Mouse (Mus musculus) heart, embryonic 13.5 days (tissue): ENCODE measurements around the gene Slc38a8. TPM values are rescaled to one million over a fixed set of nuclear protein-coding genes. Genes with fewer than 3 reads are reported as not detected.

Source experiments
- ATAC-seq: fragments of 200-750 bp; cut with Nextera tagmentation; 2 replicates; pipeline ENCODE4 v1.8.0; 2017; ENCODE audit warnings: moderate TSS enrichment; ENCODE audit not compliant: insufficient number of reproducible peaks, low FRiP score, low TSS enrichment; ENCODE audit errors: extremely low read depth
- H3K27ac ChIP-seq: fragments of 300-500 bp; sonication (generic); replicated peaks from 2 replicates; pipeline ENCODE4 v1.5.1; 2015; ENCODE audit warnings: moderate library complexity, mild to moderate bottlenecking, inconsistent platforms
- H3K27me3 ChIP-seq: fragments of 300-500 bp; sonication (generic); replicated peaks from 2 replicates; pipeline ENCODE4 v1.6.1; 2015; ENCODE audit warnings: mild to moderate bottlenecking, inconsistent platforms
- H3K36me3 ChIP-seq: fragments of 300-500 bp; sonication (generic); 2 replicates; pipeline ENCODE4 v1.6.1; 2015; ENCODE audit warnings: mild to moderate bottlenecking, inconsistent platforms
- H3K4me1 ChIP-seq: fragments of 300-500 bp; sonication (generic); 2 replicates; pipeline ENCODE4 v1.6.1; 2015; ENCODE audit warnings: inconsistent platforms
- H3K4me2 ChIP-seq: fragments of 300-500 bp; sonication (generic); 2 replicates; pipeline ENCODE4 v1.6.1; 2015; ENCODE audit warnings: inconsistent platforms, mild to moderate bottlenecking, moderate library complexity
- H3K4me3 ChIP-seq: fragments of 300-500 bp; sonication (generic); 2 replicates; pipeline ENCODE4 v1.5.1; 2015; ENCODE audit warnings: moderate library complexity, mild to moderate bottlenecking, inconsistent platforms
- H3K9ac ChIP-seq: fragments of 300-500 bp; sonication (generic); 2 replicates; pipeline ENCODE4 v1.6.1; 2015; ENCODE audit warnings: inconsistent platforms, mild to moderate bottlenecking, moderate library complexity
- H3K9me3 ChIP-seq: fragments of 300-500 bp; sonication (generic); 2 replicates; pipeline ENCODE4 v1.6.1; 2016; ENCODE audit warnings: inconsistent platforms
- WGBS: fragments of 180-500 bp; shearing (Covaris S2); methylation state at CpG from one replicate; pipeline ENCODE4 v1.1.7; 2015; ENCODE audit warnings: mixed read lengths; 5-methylcytosine and 5-hydroxymethylcytosine counted together
- polyA plus RNA-seq: library from polyadenylated mRNA; unstranded; fragments of >200 nt; fragmentation: Nextera tagmentation; extraction: Ambion mirVana; gene quantifications from 2 replicates; pipeline ENCODE4 v1.2.1, GENCODE M21; 2015

Gene Slc38a8
- polyA plus RNA-seq, 1 experiment from 2014 or later, result not detected

GRCm38 (mm10) chr8:119516674-119517073 lies 15.2 kb upstream of the Slc38a8 start:
- no peak overlapping the region for H3K4me3 ChIP-seq
- no peak for ATAC-seq
- WGBS, result 52% methylated on average over 5 of the region's 5 CpGs
- H3K4me1 ChIP-seq, result peaks cover 11% of the 10 kb centered on the region
- peaks cover 100% of the 10 kb centered on the region for H3K36me3 ChIP-seq
- no peaks in the 10 kb centered on the region for H3K27me3 ChIP-seq
- no peak overlapping the region for H3K4me2 ChIP-seq
- H3K9ac ChIP-seq, result no peak overlapping the region
- no peaks in the 10 kb centered on the region for H3K9me3 ChIP-seq
- H3K27ac ChIP-seq, result no peak overlapping the region

- H3K4me2 ChIP-seq, result no peak overlapping the region
- H3K27ac ChIP-seq, result no peak overlapping the region
- no peak overlapping the region for H3K4me3 ChIP-seq
- no peaks in the 10 kb centered on the region for H3K9me3 ChIP-seq
- no peak overlapping the region for H3K9ac ChIP-seq
- 80% methylated on average over 3 of the region's 3 CpGs for WGBS
- no peak for ATAC-seq
- H3K27me3 ChIP-seq, result no peaks in the 10 kb centered on the region
- peaks cover 11% of the 10 kb centered on the region for H3K4me1 ChIP-seq
- H3K36me3 ChIP-seq, result peaks cover 100% of the 10 kb centered on the region
Measured at GRCm38 (mm10) chr8:119515767-119516166, 14.3 kb upstream of the Slc38a8 start.

GRCm38 (mm10) chr8:119514940-119515339 lies 13.4 kb upstream of the Slc38a8 start:
- H3K27me3 ChIP-seq, result no peaks in the 10 kb centered on the region
- H3K4me3 ChIP-seq, result no peak overlapping the region
- no peak overlapping the region for H3K4me2 ChIP-seq
- H3K36me3 ChIP-seq, result peaks cover 100% of the 10 kb centered on the region
- no peak overlapping the region for H3K27ac ChIP-seq
- H3K4me1 ChIP-seq, result peaks cover 11% of the 10 kb centered on the region
- no peak overlapping the region for H3K9ac ChIP-seq
- WGBS, result 83% methylated on average over 3 of the region's 3 CpGs
- ATAC-seq, result no peak
- H3K9me3 ChIP-seq, result no peaks in the 10 kb centered on the region

- no peaks in the 10 kb centered on the region for H3K27me3 ChIP-seq
- H3K4me1 ChIP-seq, result peaks cover 6% of the 10 kb centered on the region; the same call in 1 of the 2 replicates
- H3K4me3 ChIP-seq, result no peak overlapping the region
- no peak overlapping the region for H3K27ac ChIP-seq
- no peak for ATAC-seq
- no peak overlapping the region for H3K4me2 ChIP-seq
- 73% methylated on average over 4 of the region's 4 CpGs for WGBS
- H3K9ac ChIP-seq, result no peak overlapping the region
- peaks cover 100% of the 10 kb centered on the region for H3K36me3 ChIP-seq
- no peaks in the 10 kb centered on the region for H3K9me3 ChIP-seq
Measured at GRCm38 (mm10) chr8:119513405-119513804, 11.9 kb upstream of the Slc38a8 start.

GRCm38 (mm10) chr8:119511722-119512121 lies 10.2 kb upstream of the Slc38a8 start:
- Histone ChIP-seq H3K4me3 (no peak overlapping the region), H3K9ac (no peak overlapping the region), H3K27me3 (no peaks in the 10 kb centered on the region), H3K4me2 (no peak overlapping the region), H3K36me3 (peaks cover 98% of the 10 kb centered on the region), H3K27ac (no peak overlapping the region), H3K9me3 (no peaks in the 10 kb centered on the region), H3K4me1 (peaks cover 6% of the 10 kb centered on the region; the same call in 1 of the 2 replicates)
- 73% methylated on average over 7 of the region's 7 CpGs for WGBS
- ATAC-seq, result no peak

GRCm38 (mm10) chr8:119510471-119510870 lies 9.0 kb upstream of the Slc38a8 start:
- Histone ChIP-seq H3K4me2 (no peak overlapping the region), H3K9me3 (no peaks in the 10 kb centered on the region), H3K4me3 (no peak overlapping the region), H3K36me3 (peaks cover 96% of the 10 kb centered on the region), H3K27me3 (no peaks in the 10 kb centered on the region), H3K27ac (no peak overlapping the region), H3K4me1 (peaks cover 13% of the 10 kb centered on the region; the same call in 1 of the 2 replicates), H3K9ac (no peak overlapping the region)
- ATAC-seq, result no peak
- WGBS, result 82% methylated on average over 9 of the region's 9 CpGs

- no peak for ATAC-seq
- peaks cover 52% of the 10 kb centered on the region for H3K36me3 ChIP-seq
- WGBS, result 61% methylated on average over 8 of the region's 8 CpGs
- H3K27ac ChIP-seq, result no peak overlapping the region
- H3K4me3 ChIP-seq, result no peak overlapping the region
- no peaks in the 10 kb centered on the region for H3K9me3 ChIP-seq
- no peak overlapping the region for H3K4me2 ChIP-seq
- H3K27me3 ChIP-seq, result peaks cover 20% of the 10 kb centered on the region
- no peak overlapping the region for H3K9ac ChIP-seq
- peaks cover 32% of the 10 kb centered on the region for H3K4me1 ChIP-seq
Measured at GRCm38 (mm10) chr8:119506106-119506505, 4.6 kb upstream of the Slc38a8 start.

- ATAC-seq, result no peak
- H3K27ac ChIP-seq, result no peak overlapping the region
- H3K36me3 ChIP-seq, result peaks cover 46% of the 10 kb centered on the region
- H3K4me2 ChIP-seq, result no peak overlapping the region
- peaks cover 32% of the 10 kb centered on the region for H3K4me1 ChIP-seq
- 34% methylated on average over 9 of the region's 9 CpGs for WGBS
- H3K4me3 ChIP-seq, result no peak overlapping the region
- no peaks in the 10 kb centered on the region for H3K9me3 ChIP-seq
- peaks cover 24% of the 10 kb centered on the region for H3K27me3 ChIP-seq
- no peak overlapping the region for H3K9ac ChIP-seq
Measured at GRCm38 (mm10) chr8:119505488-119505887, 4.0 kb upstream of the Slc38a8 start.

- 51% methylated on average over 10 of the region's 10 CpGs for WGBS
- Histone ChIP-seq H3K27ac (no peak overlapping the region), H3K9me3 (no peaks in the 10 kb centered on the region), H3K4me2 (no peak overlapping the region), H3K9ac (no peak overlapping the region), H3K4me3 (no peak overlapping the region), H3K36me3 (peaks cover 24% of the 10 kb centered on the region), H3K4me1 (peaks cover 32% of the 10 kb centered on the region), H3K27me3 (peaks cover 24% of the 10 kb centered on the region)
- ATAC-seq, result no peak
Measured at GRCm38 (mm10) chr8:119503191-119503767, 1.8 kb upstream of the Slc38a8 start.

GRCm38 (mm10) chr8:119502111-119502510 lies 613 bp upstream of the Slc38a8 start:
- Histone ChIP-seq H3K4me2 (no peak overlapping the region), H3K27ac (no peak overlapping the region), H3K9ac (peak overlapping the region; percentile 28; the same call in 1 of the 2 replicates), H3K4me1 (peaks cover 32% of the 10 kb centered on the region), H3K27me3 (peaks cover 29% of the 10 kb centered on the region), H3K4me3 (no peak overlapping the region), H3K36me3 (peaks cover 12% of the 10 kb centered on the region), H3K9me3 (no peaks in the 10 kb centered on the region)
- ATAC-seq, result no peak
- WGBS, result 38% methylated on average over 4 of the region's 4 CpGs

GRCm38 (mm10) chr8:119499836-119500235 lies 1.7 kb downstream of the Slc38a8 start:
- Histone ChIP-seq H3K36me3 (no peaks in the 10 kb centered on the region), H3K9me3 (no peaks in the 10 kb centered on the region), H3K27ac (no peak overlapping the region), H3K4me1 (peaks cover 20% of the 10 kb centered on the region), H3K9ac (no peak overlapping the region), H3K4me2 (no peak overlapping the region), H3K27me3 (peaks cover 39% of the 10 kb centered on the region), H3K4me3 (no peak overlapping the region)
- WGBS, result 87% methylated on average over 2 of the region's 2 CpGs
- ATAC-seq, result no peak

- Histone ChIP-seq H3K36me3 (no peaks in the 10 kb centered on the region), H3K9ac (no peak overlapping the region), H3K27me3 (peaks cover 49% of the 10 kb centered on the region), H3K4me3 (no peak overlapping the region), H3K4me1 (peaks cover 4% of the 10 kb centered on the region), H3K9me3 (no peaks in the 10 kb centered on the region), H3K27ac (no peak overlapping the region), H3K4me2 (no peak overlapping the region)
- no peak for ATAC-seq
- WGBS, result 23% methylated on average over 6 of the region's 6 CpGs
Measured at GRCm38 (mm10) chr8:119496848-119497247, 4.7 kb downstream of the Slc38a8 start.
